Mouse (Mus musculus) liver, embryonic 14.5 days (tissue): ENCODE results near the gene Smyd2.

ENCODE experiments used
- CTCF ChIP-seq: IDR thresholded peaks from 2 replicates; pipeline ENCODE4 v1.5.1; 2016; ENCODE audit warnings: antibody characterized with exemption, low read depth, control low read depth
- EP300 ChIP-seq: IDR thresholded peaks from 2 replicates; pipeline ENCODE4 v1.6.1; 2016; ENCODE audit warnings: antibody characterized with exemption, low read depth

DNA sequence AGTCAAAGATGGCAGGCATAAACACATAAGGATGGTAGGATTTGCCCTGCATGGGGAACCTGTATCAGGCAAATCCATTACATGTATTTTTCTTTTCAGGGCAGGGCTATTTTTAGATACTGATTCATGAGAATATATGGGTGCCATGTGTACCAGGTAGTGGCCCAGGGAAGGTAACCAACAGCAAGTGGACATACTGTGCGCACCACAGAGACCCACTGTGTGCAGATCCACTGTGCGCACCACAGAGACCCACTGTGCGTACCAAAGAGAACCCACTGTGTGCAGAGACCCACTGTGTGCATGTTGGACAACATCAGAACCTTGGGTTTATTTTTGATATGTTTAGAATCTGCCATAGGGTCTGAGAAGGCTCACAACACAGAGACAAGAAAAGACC lies 58.4 kb downstream of the Smyd2 start:
- no peak for TF ChIP-seq CTCF
- TF ChIP-seq EP300, result no peak
